Mouse (Mus musculus) hindbrain, embryonic 12.5 days (tissue): ENCODE measurements around the gene Psd. TPM values are rescaled to one million over a fixed set of nuclear protein-coding genes. Genes with fewer than 3 reads are reported as not detected.

ENCODE experiments used
- ATAC-seq: fragments of 200-750 bp; cut with Nextera tagmentation; 2 replicates; pipeline ENCODE4 v1.8.0; 2017; ENCODE audit warnings: moderate TSS enrichment; ENCODE audit not compliant: low FRiP score
- H3K27ac ChIP-seq: fragments of 300-500 bp; sonication (generic); 2 replicates; pipeline ENCODE4 v1.5.1; 2016; ENCODE audit warnings: mild to moderate bottlenecking
- H3K27me3 ChIP-seq: fragments of 300-500 bp; sonication (generic); 2 replicates; pipeline ENCODE4 v1.6.1; 2016; ENCODE audit warnings: mild to moderate bottlenecking
- H3K36me3 ChIP-seq: fragments of 300-500 bp; sonication (generic); 2 replicates; pipeline ENCODE4 v1.6.1; 2016; ENCODE audit warnings: mild to moderate bottlenecking
- H3K4me1 ChIP-seq: fragments of 300-500 bp; sonication (generic); 2 replicates; pipeline ENCODE4 v1.6.1; 2016
- H3K4me2 ChIP-seq: fragments of 300-500 bp; sonication (generic); replicated peaks from 2 replicates; pipeline ENCODE4 v1.6.1; 2016; ENCODE audit warnings: mild to moderate bottlenecking
- H3K4me3 ChIP-seq: fragments of 300-500 bp; sonication (generic); 2 replicates; pipeline ENCODE4 v1.5.1; 2016; ENCODE audit warnings: mild to moderate bottlenecking
- H3K9ac ChIP-seq: fragments of 300-500 bp; sonication (generic); 2 replicates; pipeline ENCODE4 v1.6.1; 2016; ENCODE audit warnings: mild to moderate bottlenecking, moderate library complexity
- H3K9me3 ChIP-seq: fragments of 300-500 bp; sonication (generic); replicated peaks from 2 replicates; pipeline ENCODE4 v1.6.1; 2016; ENCODE audit warnings: mild to moderate bottlenecking
- whole genome bisulfite sequencing: fragments of 180-500 bp; shearing (Covaris S2); methylation state at CpG from one replicate; pipeline ENCODE4 v1.1.7; 2016; 5-methylcytosine and 5-hydroxymethylcytosine counted together
- polyA plus RNA-seq: library from polyadenylated mRNA; unstranded; fragments of >200 nt; fragmentation: Nextera tagmentation; extraction: Ambion mirVana; gene quantifications from 2 replicates; pipeline ENCODE4 v1.2.1, GENCODE M21; 2016

Gene Psd
- polyA plus RNA-seq: 33.2 and 34.7 TPM in 2 replicates

- peak within 1 kb of the TSS; percentile 61 for H3K4me3 ChIP-seq
- peak within 1 kb of the TSS; percentile 98 for H3K27ac ChIP-seq
- peaks cover 55% of the 10 kb centered on the region for H3K4me1 ChIP-seq
- H3K27me3 ChIP-seq: peaks cover 49% of the 10 kb centered on the region
- peaks cover 18% of the 10 kb centered on the region for H3K36me3 ChIP-seq
- ATAC-seq: no peak
- peak within 1 kb of the TSS; percentile 66 for H3K9ac ChIP-seq
- no peaks in the 10 kb centered on the region for H3K9me3 ChIP-seq
- H3K4me2 ChIP-seq: peak within 1 kb of the TSS; percentile 100
- under 1% methylated on average over 35 of the region's 35 CpGs for WGBS
Observed at GRCm38 (mm10) chr19:46326756-46327305, at the start of gene Psd. TSS of gene Psd (minus strand) at chr19:46327156.

GRCm38 (mm10) chr19:46375891-46376290 lies 48.9 kb upstream of the Psd start:
- Histone ChIP-seq H3K36me3 (peaks cover 50% of the 10 kb centered on the region), H3K27me3 (no peaks in the 10 kb centered on the region), H3K4me1 (no peaks in the 10 kb centered on the region), H3K4me2 (no peak overlapping the region), H3K27ac (peak overlapping the region; percentile 23; the same call in 1 of the 2 replicates), H3K4me3 (no peak overlapping the region), H3K9ac (no peak overlapping the region), H3K9me3 (no peaks in the 10 kb centered on the region)
- ATAC-seq: no peak
- 58% methylated on average over 4 of the region's 4 CpGs for WGBS

GRCm38 (mm10) chr19:46375489-46375888 lies 48.5 kb upstream of the Psd start:
- no peaks in the 10 kb centered on the region for H3K9me3 ChIP-seq
- H3K4me2 ChIP-seq: no peak overlapping the region
- peaks cover 46% of the 10 kb centered on the region for H3K36me3 ChIP-seq
- no peak; the same call in 1 of the 2 replicates for ATAC-seq
- H3K4me3 ChIP-seq: no peak overlapping the region
- WGBS: 68% methylated on average over 5 of the region's 5 CpGs
- H3K9ac ChIP-seq: no peak overlapping the region
- no peak overlapping the region for H3K27ac ChIP-seq
- no peaks in the 10 kb centered on the region for H3K4me1 ChIP-seq
- H3K27me3 ChIP-seq: no peaks in the 10 kb centered on the region

GRCm38 (mm10) chr19:46374477-46375088 lies 47.6 kb upstream of the Psd start:
- Histone ChIP-seq H3K9ac (no peak overlapping the region), H3K9me3 (no peaks in the 10 kb centered on the region), H3K27me3 (no peaks in the 10 kb centered on the region), H3K36me3 (peaks cover 36% of the 10 kb centered on the region), H3K4me1 (no peaks in the 10 kb centered on the region), H3K27ac (no peak overlapping the region; the same call in 1 of the 2 replicates), H3K4me3 (no peak overlapping the region), H3K4me2 (no peak overlapping the region)
- ATAC-seq: 0 out of 2 replicates have a peak, but pooled peaks have one; percentile 30
- 46% methylated on average over 21 of the region's 21 CpGs for WGBS

GRCm38 (mm10) chr19:46369204-46369603 lies 42.2 kb upstream of the Psd start:
- Histone ChIP-seq H3K9me3 (no peaks in the 10 kb centered on the region), H3K27ac (no peak overlapping the region), H3K9ac (no peak overlapping the region), H3K27me3 (no peaks in the 10 kb centered on the region), H3K36me3 (no peaks in the 10 kb centered on the region), H3K4me2 (no peak overlapping the region), H3K4me3 (no peak overlapping the region), H3K4me1 (no peaks in the 10 kb centered on the region)
- 25% methylated on average over 4 of the region's 4 CpGs for WGBS
- no peak for ATAC-seq

GRCm38 (mm10) chr19:46367798-46368590 lies 41.0 kb upstream of the Psd start:
- no peak overlapping the region for H3K4me3 ChIP-seq
- no peak overlapping the region for H3K4me2 ChIP-seq
- 89% methylated on average over 22 of the region's 23 CpGs for WGBS
- H3K36me3 ChIP-seq: no peaks in the 10 kb centered on the region
- H3K9me3 ChIP-seq: no peaks in the 10 kb centered on the region
- no peaks in the 10 kb centered on the region for H3K27me3 ChIP-seq
- no peak overlapping the region for H3K27ac ChIP-seq
- H3K4me1 ChIP-seq: no peaks in the 10 kb centered on the region
- no peak overlapping the region for H3K9ac ChIP-seq
- no peak for ATAC-seq

- H3K9ac ChIP-seq: no peak overlapping the region
- no peak overlapping the region for H3K27ac ChIP-seq
Observed at GRCm38 (mm10) chr19:46363294-46364009, 36.5 kb upstream of the Psd start.

GRCm38 (mm10) chr19:46362104-46362503 lies 35.1 kb upstream of the Psd start:
- Histone ChIP-seq H3K4me2 (no peak overlapping the region), H3K4me3 (no peak overlapping the region), H3K27ac (no peak overlapping the region), H3K36me3 (no peaks in the 10 kb centered on the region), H3K9ac (no peak overlapping the region), H3K4me1 (peaks cover 4% of the 10 kb centered on the region), H3K27me3 (peaks cover 16% of the 10 kb centered on the region), H3K9me3 (no peaks in the 10 kb centered on the region)
- 86% methylated on average over 8 of the region's 8 CpGs for WGBS
- no peak for ATAC-seq

More at GRCm38 (mm10) chr19:46363294-46364009, 36.5 kb upstream of the Psd start:
- Histone ChIP-seq H3K27me3 (peaks cover 3% of the 10 kb centered on the region), H3K4me3 (no peak overlapping the region), H3K4me2 (no peak overlapping the region), H3K9me3 (no peaks in the 10 kb centered on the region), H3K4me1 (no peaks in the 10 kb centered on the region), H3K36me3 (no peaks in the 10 kb centered on the region)
- ATAC-seq: no peak
- WGBS: 86% methylated on average over 11 of the region's 11 CpGs

GRCm38 (mm10) chr19:46358381-46358780 lies 31.4 kb upstream of the Psd start:
- H3K36me3 ChIP-seq: no peaks in the 10 kb centered on the region
- H3K9me3 ChIP-seq: no peaks in the 10 kb centered on the region
- peaks cover 9% of the 10 kb centered on the region for H3K4me1 ChIP-seq
- H3K4me2 ChIP-seq: no peak overlapping the region
- H3K9ac ChIP-seq: no peak overlapping the region
- H3K27ac ChIP-seq: no peak overlapping the region
- ATAC-seq: no peak
- no peak overlapping the region for H3K4me3 ChIP-seq
- H3K27me3 ChIP-seq: peaks cover 24% of the 10 kb centered on the region
- 55% methylated on average over 4 of the region's 4 CpGs for WGBS

GRCm38 (mm10) chr19:46357344-46358280 lies 30.7 kb upstream of the Psd start:
- H3K36me3 ChIP-seq: no peaks in the 10 kb centered on the region
- H3K27me3 ChIP-seq: peaks cover 24% of the 10 kb centered on the region
- no peaks in the 10 kb centered on the region for H3K9me3 ChIP-seq
- peak overlapping the region; percentile 76 for H3K9ac ChIP-seq
- ATAC-seq: no peak
- 23% methylated on average over 25 of the region's 25 CpGs for WGBS
- H3K4me1 ChIP-seq: peaks cover 9% of the 10 kb centered on the region
- peak overlapping the region; percentile 66 for H3K4me2 ChIP-seq
- no peak overlapping the region for H3K27ac ChIP-seq
- peak overlapping the region; percentile 47 for H3K4me3 ChIP-seq

- under 1% methylated on average over 29 of the region's 29 CpGs for WGBS
- H3K4me2 ChIP-seq: peak overlapping the region; percentile 66
- no peaks in the 10 kb centered on the region for H3K9me3 ChIP-seq
- H3K27me3 ChIP-seq: peaks cover 29% of the 10 kb centered on the region
- H3K4me3 ChIP-seq: peak overlapping the region; percentile 47
- H3K27ac ChIP-seq: no peak overlapping the region
- peaks cover 9% of the 10 kb centered on the region for H3K4me1 ChIP-seq
- no peaks in the 10 kb centered on the region for H3K36me3 ChIP-seq
- peak overlapping the region; percentile 76 for H3K9ac ChIP-seq
- peak; percentile 88 for ATAC-seq
Observed at GRCm38 (mm10) chr19:46356701-46357138, 29.8 kb upstream of the Psd start.
